Mouse (Mus musculus) liver, adult 2 months (tissue): Measurements from ENCODE around the gene Nkx1-1.

Experiments used
- CTCF ChIP-seq: fragments of 200-500 bp; IDR thresholded peaks from 2 replicates; pipeline ENCODE4 v1.5.1; 2011; ENCODE audit warnings: low read depth, low read length, control low read depth
- POLR2A ChIP-seq: fragments of 200-500 bp; IDR thresholded peaks from 2 replicates; pipeline ENCODE4 v1.6.1; 2011; ENCODE audit warnings: low read length, control low read depth; ENCODE audit not compliant: insufficient read depth; ENCODE audit errors: extremely low read depth

DNA sequence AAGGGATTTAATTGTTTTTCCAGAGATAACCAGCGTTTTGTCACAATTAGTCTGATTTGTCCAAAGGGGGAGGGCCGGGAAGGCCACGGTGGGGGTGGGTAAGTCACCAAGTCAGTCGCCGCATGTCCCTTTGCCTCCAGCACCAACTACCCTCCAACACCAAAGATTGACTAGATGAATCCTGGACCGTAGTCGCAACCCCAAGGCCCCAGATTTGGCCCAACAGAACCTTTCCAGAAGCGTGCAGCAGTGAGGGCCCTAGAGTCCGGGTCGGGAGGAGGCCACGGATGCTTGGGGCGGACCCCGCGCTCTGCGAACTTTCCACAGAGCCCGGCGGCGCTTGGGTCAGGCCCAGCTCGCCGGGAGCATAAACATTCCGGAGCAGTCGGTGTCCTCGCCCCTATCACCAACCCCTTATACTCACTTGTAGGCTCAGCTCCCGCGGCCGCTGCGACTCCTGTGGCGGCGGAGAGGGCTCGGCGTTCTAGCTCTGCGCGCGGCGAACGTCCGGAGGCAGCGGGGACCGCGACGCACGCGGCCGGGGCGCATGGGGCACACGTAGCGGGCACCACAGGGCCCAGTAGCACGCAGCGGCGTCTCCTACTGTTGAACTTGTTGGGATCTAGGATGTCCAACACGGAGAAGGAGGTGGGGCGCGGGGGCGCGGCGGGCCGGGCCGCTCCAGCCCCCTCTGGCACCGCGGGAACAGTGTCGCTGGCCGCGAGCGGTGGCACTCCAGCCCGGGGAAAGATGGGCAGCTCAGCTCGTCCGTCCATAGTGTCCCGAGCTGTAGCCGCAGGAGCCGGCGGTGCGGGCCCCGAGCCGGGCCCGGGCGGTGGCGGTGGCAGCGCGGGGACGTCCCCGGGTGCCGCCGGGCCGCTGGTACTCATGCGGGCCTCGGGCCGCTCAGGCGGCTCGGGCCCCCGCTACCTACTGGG, at the start of gene Nkx1-1:
- TF ChIP-seq POLR2A (no peak), CTCF (no peak)
